Mouse (Mus musculus) limb, embryonic 10.5 days (tissue): ENCODE data around the gene Sorl1. TPM values are rescaled to one million over a fixed set of nuclear protein-coding genes. Genes with fewer than 3 reads are reported as not detected.

Experiments
- DNase-seq: peaks from one replicate; pipeline ENCODE4 v3.0.0-alpha.2; 2017; ENCODE audit warnings: low spot score
- H3K27ac ChIP-seq: fragments of 300-500 bp; sonication (generic); 2 replicates; pipeline ENCODE4 v1.5.1; 2016; ENCODE audit warnings: mild to moderate bottlenecking
- H3K27me3 ChIP-seq: fragments of 300-500 bp; sonication (generic); 2 replicates; pipeline ENCODE4 v1.6.1; 2016; ENCODE audit warnings: low read depth, mild to moderate bottlenecking; ENCODE audit not compliant: poor library complexity, severe bottlenecking
- H3K36me3 ChIP-seq: fragments of 300-500 bp; sonication (generic); 2 replicates; pipeline ENCODE4 v1.6.1; 2016; ENCODE audit warnings: mild to moderate bottlenecking, moderate library complexity
- H3K4me1 ChIP-seq: fragments of 300-500 bp; sonication (generic); 2 replicates; pipeline ENCODE4 v1.6.1; 2016
- H3K4me3 ChIP-seq: fragments of 300-500 bp; sonication (generic); 2 replicates; pipeline ENCODE4 v1.5.1; 2016; ENCODE audit warnings: mild to moderate bottlenecking, moderate library complexity
- H3K9me3 ChIP-seq: fragments of 300-500 bp; sonication (generic); replicated peaks from 2 replicates; pipeline ENCODE4 v1.6.1; 2016; ENCODE audit warnings: mild to moderate bottlenecking
- WGBS: fragments of 180-500 bp; shearing (Covaris S2); methylation state at CpG from one replicate; pipeline ENCODE4 v1.1.7; 2016; 5-methylcytosine and 5-hydroxymethylcytosine counted together
- polyA plus RNA-seq: library from polyadenylated mRNA; unstranded; fragments of >200 nt; fragmentation: Nextera tagmentation; extraction: Ambion mirVana; gene quantifications from 2 replicates; pipeline ENCODE4 v1.2.1, GENCODE M21; 2016

The Sorl1 gene
- polyA plus RNA-seq, 1 experiment from 2014 or later, result 6.6 TPM

- 94% methylated on average over 7 of the region's 7 CpGs for WGBS
- DNase-seq, result no peak
Measured at GRCm38 (mm10) chr9:41944964-41945363, 179.1 kb downstream of the Sorl1 start.

DNA sequence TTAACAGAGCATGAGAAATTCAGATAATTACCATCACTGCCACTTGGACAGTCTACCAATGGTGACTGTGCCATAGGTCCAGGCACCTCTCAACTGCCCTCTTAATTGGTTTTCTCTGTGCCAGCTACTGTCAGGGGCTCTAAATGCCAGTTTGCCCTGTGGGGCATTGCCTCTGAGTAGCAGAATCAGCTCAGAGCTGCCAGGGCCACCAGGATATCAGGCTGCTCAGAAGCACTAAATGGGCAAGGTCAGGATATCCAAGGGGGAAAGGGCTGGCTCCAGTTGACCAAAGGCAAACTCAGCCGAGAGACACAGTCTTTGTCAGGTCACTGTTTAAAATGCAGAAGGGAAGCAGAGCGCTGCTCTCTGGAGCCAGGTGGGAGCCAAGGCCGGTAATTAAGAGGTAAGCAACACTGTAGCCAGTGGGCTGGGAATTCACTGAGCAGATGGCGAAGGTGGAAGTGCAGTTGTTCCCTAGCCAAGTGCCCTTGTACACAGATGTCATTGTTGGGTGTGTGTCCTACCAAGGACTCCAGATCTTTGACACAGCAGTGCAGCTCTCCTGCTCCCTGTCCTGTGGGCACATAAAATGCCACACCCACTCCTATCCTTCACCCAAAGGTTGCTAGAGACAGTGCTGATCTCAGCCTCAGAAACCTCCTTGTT lies 181.0 kb downstream of the Sorl1 start:
- H3K9me3 ChIP-seq, result no peaks in the 10 kb centered on the region
- no peaks in the 10 kb centered on the region for H3K27me3 ChIP-seq
- H3K4me3 ChIP-seq, result no peak overlapping the region
- DNase-seq, result no peak
- WGBS, result 63% methylated on average over 4 of the region's 4 CpGs
- H3K4me1 ChIP-seq, result peaks cover 30% of the 10 kb centered on the region
- no peaks in the 10 kb centered on the region for H3K36me3 ChIP-seq
- H3K27ac ChIP-seq, result peak overlapping the region; percentile 51; the same call in 1 of the 2 replicates

More at GRCm38 (mm10) chr9:41944964-41945363, 179.1 kb downstream of the Sorl1 start:
- Histone ChIP-seq H3K27me3 (no peaks in the 10 kb centered on the region), H3K9me3 (no peaks in the 10 kb centered on the region), H3K4me3 (no peak overlapping the region), H3K27ac (peak overlapping the region; percentile 25; the same call in 1 of the 2 replicates), H3K4me1 (peaks cover 25% of the 10 kb centered on the region), H3K36me3 (no peaks in the 10 kb centered on the region)

- no peak for DNase-seq
- no peaks in the 10 kb centered on the region for H3K36me3 ChIP-seq
- H3K9me3 ChIP-seq, result no peaks in the 10 kb centered on the region
- WGBS, result 83% methylated on average over 10 of the region's 10 CpGs
- peak overlapping the region; percentile 66 for H3K27ac ChIP-seq
- peaks cover 50% of the 10 kb centered on the region for H3K4me1 ChIP-seq
- H3K4me3 ChIP-seq, result no peak overlapping the region
- H3K27me3 ChIP-seq, result no peaks in the 10 kb centered on the region
Measured at GRCm38 (mm10) chr9:41940311-41940853, 183.7 kb downstream of the Sorl1 start.

DNA sequence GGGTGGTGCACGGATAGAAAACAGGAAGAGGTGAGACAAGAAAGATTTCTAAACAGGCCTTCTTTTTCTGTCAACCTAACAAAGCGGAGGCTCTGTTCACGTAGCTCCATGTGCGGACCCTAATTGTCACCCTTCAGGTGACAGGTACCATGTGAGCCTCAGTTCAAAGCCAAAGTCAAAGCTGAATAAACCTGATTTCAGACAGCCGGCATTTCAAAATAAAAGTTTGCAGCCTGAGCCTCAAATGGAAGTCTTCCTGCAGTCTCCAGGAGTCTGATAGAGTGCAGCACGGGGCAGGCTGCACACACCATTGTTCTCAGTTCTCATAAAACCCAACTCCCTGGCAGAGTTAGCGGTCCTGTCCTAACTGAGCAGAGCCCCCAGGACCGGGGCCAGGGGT lies 185.6 kb downstream of the Sorl1 start:
- peak overlapping the region; percentile 88 for H3K27ac ChIP-seq
- no peak overlapping the region for H3K4me3 ChIP-seq
- DNase-seq, result peak; percentile 43
- no peaks in the 10 kb centered on the region for H3K36me3 ChIP-seq
- WGBS, result 47% methylated on average over 8 of the region's 8 CpGs
- H3K4me1 ChIP-seq, result peaks cover 67% of the 10 kb centered on the region
- H3K27me3 ChIP-seq, result no peaks in the 10 kb centered on the region
- H3K9me3 ChIP-seq, result no peaks in the 10 kb centered on the region

DNA sequence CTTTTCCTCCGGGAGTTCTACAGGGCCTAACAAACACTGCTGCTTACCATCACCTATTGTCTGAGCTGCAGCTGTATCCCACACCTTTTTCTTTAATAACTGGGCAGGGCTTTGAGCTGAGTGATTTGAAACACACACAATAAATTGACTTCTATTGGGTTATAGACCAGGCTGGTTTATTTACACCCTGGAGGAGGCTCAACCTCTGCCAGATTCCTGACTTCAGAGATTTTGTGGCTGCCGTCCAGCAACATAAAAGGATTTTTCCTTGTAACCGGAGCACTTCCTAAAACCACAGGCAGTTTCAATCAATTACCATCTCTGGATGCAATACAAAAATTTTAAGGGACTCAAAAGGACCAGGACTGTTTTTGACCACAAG lies 186.1 kb downstream of the Sorl1 start:
- H3K4me3 ChIP-seq, result no peak overlapping the region
- H3K27me3 ChIP-seq, result no peaks in the 10 kb centered on the region
- 25% methylated on average over 3 of the region's 3 CpGs for WGBS
- peak; percentile 42 for DNase-seq
- peaks cover 67% of the 10 kb centered on the region for H3K4me1 ChIP-seq
- no peaks in the 10 kb centered on the region for H3K9me3 ChIP-seq
- H3K36me3 ChIP-seq, result no peaks in the 10 kb centered on the region
- H3K27ac ChIP-seq, result peak overlapping the region; percentile 88

GRCm38 (mm10) chr9:41937341-41937966 lies 186.6 kb downstream of the Sorl1 start:
- H3K4me1 ChIP-seq, result peaks cover 66% of the 10 kb centered on the region
- 65% methylated on average over 8 of the region's 8 CpGs for WGBS

DNA sequence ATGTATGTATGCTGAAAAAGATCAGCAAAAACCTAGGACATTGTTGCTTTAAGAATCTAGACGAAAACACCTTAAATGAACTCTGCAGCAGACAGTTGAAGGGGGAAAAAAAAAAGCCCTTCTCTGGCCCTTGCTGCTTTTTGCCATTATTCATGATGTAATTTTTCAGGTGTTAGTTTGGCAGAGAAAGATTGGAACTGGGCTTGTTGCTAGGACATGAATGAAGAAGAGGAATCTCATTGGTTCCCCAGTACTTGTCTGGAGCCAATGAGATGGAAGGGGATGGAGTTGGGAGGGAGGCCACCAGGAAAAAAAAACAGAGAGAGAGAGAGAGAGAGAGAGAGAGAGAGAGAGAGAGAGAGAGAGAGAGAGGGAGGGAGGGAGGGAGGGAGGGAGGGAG lies 187.5 kb downstream of the Sorl1 start:
- no peak for DNase-seq
- Histone ChIP-seq H3K27ac (peak overlapping the region; percentile 78; the same call in 1 of the 2 replicates), H3K36me3 (no peaks in the 10 kb centered on the region), H3K27me3 (no peaks in the 10 kb centered on the region), H3K9me3 (no peaks in the 10 kb centered on the region), H3K4me3 (no peak overlapping the region), H3K4me1 (peaks cover 73% of the 10 kb centered on the region)
- 31% methylated on average over 1 of the region's 1 CpGs for WGBS

More at GRCm38 (mm10) chr9:41937341-41937966, 186.6 kb downstream of the Sorl1 start:
- no peaks in the 10 kb centered on the region for H3K27me3 ChIP-seq
- H3K9me3 ChIP-seq, result no peaks in the 10 kb centered on the region
- no peak overlapping the region for H3K4me3 ChIP-seq
- no peaks in the 10 kb centered on the region for H3K36me3 ChIP-seq
- peak; percentile 56 for DNase-seq
- peak overlapping the region; percentile 88 for H3K27ac ChIP-seq

DNA sequence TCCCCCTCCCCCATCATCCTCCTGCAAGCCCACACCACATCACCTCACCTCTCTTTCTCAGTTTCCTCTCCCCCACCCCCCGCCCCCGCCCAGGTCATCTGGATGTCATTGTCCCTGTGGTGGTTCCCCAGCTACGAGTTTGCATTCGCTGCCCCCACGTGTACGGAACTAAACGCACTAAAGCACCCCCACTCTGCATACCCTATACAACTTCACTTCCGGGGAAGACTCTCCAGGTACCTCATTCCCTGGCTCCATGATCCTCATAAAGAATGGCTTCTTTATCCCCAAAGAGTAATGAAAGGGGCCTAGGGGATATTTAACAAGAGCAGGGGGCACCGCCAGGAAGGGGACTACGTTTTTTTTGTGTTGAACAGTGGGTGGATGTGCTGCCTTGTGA lies 188.1 kb downstream of the Sorl1 start:
- Histone ChIP-seq H3K36me3 (no peaks in the 10 kb centered on the region), H3K9me3 (no peaks in the 10 kb centered on the region), H3K27me3 (no peaks in the 10 kb centered on the region), H3K4me3 (peak overlapping the region; percentile 43), H3K4me1 (peaks cover 77% of the 10 kb centered on the region), H3K27ac (peak overlapping the region; percentile 98)
- DNase-seq, result no peak
- under 1% methylated on average over 10 of the region's 10 CpGs for WGBS

- H3K27me3 ChIP-seq, result no peaks in the 10 kb centered on the region
- H3K4me1 ChIP-seq, result peaks cover 78% of the 10 kb centered on the region
- peak overlapping the region; percentile 43 for H3K4me3 ChIP-seq
- peak overlapping the region; percentile 98 for H3K27ac ChIP-seq
- under 1% methylated on average over 21 of the region's 21 CpGs for WGBS
- H3K9me3 ChIP-seq, result no peaks in the 10 kb centered on the region
- peak; percentile 96 for DNase-seq
- no peaks in the 10 kb centered on the region for H3K36me3 ChIP-seq
Measured at GRCm38 (mm10) chr9:41935373-41935971, 188.6 kb downstream of the Sorl1 start.

- WGBS, result 17% methylated on average over 10 of the region's 10 CpGs
- Histone ChIP-seq H3K4me1 (peaks cover 81% of the 10 kb centered on the region), H3K36me3 (no peaks in the 10 kb centered on the region), H3K27me3 (no peaks in the 10 kb centered on the region), H3K4me3 (peak overlapping the region; percentile 43), H3K9me3 (no peaks in the 10 kb centered on the region), H3K27ac (peak overlapping the region; percentile 98)
- peak; percentile 51 for DNase-seq
Measured at GRCm38 (mm10) chr9:41934848-41935372, 189.2 kb downstream of the Sorl1 start.

- no peak overlapping the region for H3K4me3 ChIP-seq
- H3K9me3 ChIP-seq, result no peaks in the 10 kb centered on the region
- H3K27me3 ChIP-seq, result no peaks in the 10 kb centered on the region
- H3K36me3 ChIP-seq, result no peaks in the 10 kb centered on the region
- H3K27ac ChIP-seq, result peak overlapping the region; percentile 56; the same call in 1 of the 2 replicates
- 25% methylated on average over 5 of the region's 5 CpGs for WGBS
- no peak for DNase-seq
- peaks cover 53% of the 10 kb centered on the region for H3K4me1 ChIP-seq
Measured at GRCm38 (mm10) chr9:41929986-41930385, 194.1 kb downstream of the Sorl1 start.

DNA sequence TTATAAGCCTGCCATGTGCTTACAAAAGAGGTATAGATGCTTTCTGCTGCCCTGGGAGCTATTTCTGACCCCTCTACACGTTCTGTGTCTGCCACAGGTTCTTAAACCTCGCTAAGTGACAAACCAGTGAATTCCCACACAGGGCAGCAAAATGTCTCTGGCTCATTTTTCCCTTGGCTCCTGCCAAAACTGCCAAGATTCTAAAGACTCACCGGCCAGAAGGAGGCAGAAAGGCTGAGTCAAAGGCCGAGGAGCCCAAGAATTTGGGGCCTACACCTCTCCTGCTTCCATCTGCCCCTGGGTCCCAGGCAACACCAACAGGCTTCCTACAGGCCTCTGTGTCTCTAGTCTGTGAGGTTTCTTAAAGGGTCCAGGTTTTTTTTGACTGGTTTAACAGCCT lies 198.4 kb downstream of the Sorl1 start:
- WGBS, result 74% methylated on average over 4 of the region's 4 CpGs
- H3K27ac ChIP-seq, result peak overlapping the region; percentile 89
- no peak for DNase-seq

GRCm38 (mm10) chr9:41924140-41924539 lies 200.0 kb downstream of the Sorl1 start:
- H3K9me3 ChIP-seq, result no peaks in the 10 kb centered on the region
- H3K27me3 ChIP-seq, result no peaks in the 10 kb centered on the region
- H3K27ac ChIP-seq, result peak overlapping the region; percentile 89
- peaks cover 30% of the 10 kb centered on the region for H3K4me1 ChIP-seq
- DNase-seq, result peak; percentile 71
- WGBS, result 35% methylated on average over 2 of the region's 2 CpGs
- H3K36me3 ChIP-seq, result no peaks in the 10 kb centered on the region
- H3K4me3 ChIP-seq, result no peak overlapping the region

More for the DNA sequence above, 198.4 kb downstream of the Sorl1 start:
- Histone ChIP-seq H3K4me3 (no peak overlapping the region), H3K36me3 (no peaks in the 10 kb centered on the region), H3K4me1 (peaks cover 30% of the 10 kb centered on the region), H3K9me3 (no peaks in the 10 kb centered on the region), H3K27me3 (no peaks in the 10 kb centered on the region)
